Mouse (Mus musculus) bone marrow macrophage, adult 2 months (primary cell): ENCODE measurements around the gene Neurod1.

Source experiments
- CTCF ChIP-seq: IDR thresholded peaks from 2 replicates; pipeline ENCODE4 v1.5.1; 2012; ENCODE audit warnings: low read depth, mild to moderate bottlenecking, low read length, moderate library complexity
- POLR2A ChIP-seq: IDR thresholded peaks from 2 replicates; pipeline ENCODE4 v1.6.1; 2012; ENCODE audit warnings: mild to moderate bottlenecking, low read depth, low read length, borderline replicate concordance

DNA sequence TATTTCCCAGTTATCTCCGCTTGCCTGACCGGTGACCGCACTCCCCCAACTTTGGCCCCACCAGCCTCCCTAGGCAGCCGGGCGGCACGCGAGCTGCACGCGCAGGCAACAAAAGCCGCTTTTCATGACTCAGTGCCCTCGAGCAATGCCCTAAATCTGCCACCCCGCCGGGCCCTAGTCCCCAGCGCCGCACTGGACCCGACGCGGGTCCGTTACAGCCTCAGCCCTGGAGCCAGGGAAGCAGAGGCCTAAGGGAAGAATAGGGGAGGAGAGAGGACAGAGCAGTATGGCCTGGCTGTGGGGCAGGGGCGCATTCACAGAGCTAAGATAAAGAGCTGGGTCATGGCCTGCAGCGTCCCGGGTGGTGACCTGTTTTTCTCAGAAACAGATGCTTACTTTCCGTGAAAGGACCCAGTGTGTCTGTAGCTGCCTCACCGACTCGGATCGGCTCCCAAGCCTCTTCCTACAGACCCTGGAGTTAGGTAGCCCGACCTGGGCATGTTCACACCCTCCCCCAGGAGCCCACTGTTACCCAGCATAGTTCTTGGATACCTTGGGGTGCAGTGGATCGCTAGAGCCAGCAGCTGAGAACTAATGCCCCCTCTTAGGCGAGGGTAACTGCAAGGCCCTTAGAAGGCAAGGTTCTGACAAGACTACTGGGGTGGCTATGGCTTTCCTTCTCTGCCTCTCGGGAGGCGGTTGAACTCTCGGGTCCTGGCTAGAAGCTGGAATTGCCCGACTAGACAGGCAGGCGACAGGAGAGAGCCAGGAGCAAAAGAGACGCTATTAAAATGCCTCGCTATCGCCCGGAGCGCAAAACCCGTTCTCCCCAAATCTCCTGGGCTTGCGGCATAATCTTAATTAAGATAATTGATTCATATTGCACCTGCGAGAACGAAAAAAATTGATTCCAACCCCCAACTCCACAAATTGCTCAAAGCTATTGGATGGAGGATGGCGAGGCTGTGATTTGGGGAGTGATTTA is 2.8 kb upstream of the Neurod1 start:
- TF ChIP-seq CTCF (no peak), POLR2A (no peak)
